Mouse (Mus musculus) liver, embryonic 18 days (tissue): ENCODE results near the gene Kcnj2. TPM values are rescaled to one million over a fixed set of nuclear protein-coding genes. Genes with fewer than 3 reads are reported as not detected.

Experiments
- polyA plus RNA-seq: library from polyadenylated mRNA; depleted of rRNA; stranded (reverse); fragments of >200 nt; gene quantifications from 2 replicates; pipeline ENCODE4 v1.2.3, GENCODE M21; 2012; rRNA removed

Kcnj2 gene
- polyA plus RNA-seq = 0.73 and 0.85 TPM in 2 replicates

GRCm38 (mm10) chr11:111065635-111066298, at the start of gene Kcnj2:
Kcnj2 (plus strand) TSS chr11:111066164.

Other genes with a start within 250 kb of the Kcnj2 start
- 0.12 and 0.13 TPM in 2 replicates for gene Kcnj16, start 98.1 kb upstream of the Kcnj2 start, polyA plus RNA-seq